Mouse (Mus musculus) layer of hippocampus, postnatal 10 days (tissue): Measurements from ENCODE around the gene Mtus2. TPM values are rescaled to one million over a fixed set of nuclear protein-coding genes. Genes with fewer than 3 reads are reported as not detected.

Experiments
- DNase-seq, 2 experiments: peaks; one replicate each; pipeline ENCODE4 v3.0.0; 2021; ENCODE audit warnings: low spot score in 2 of 2
- total RNA-seq, 2 experiments: library from RNA; stranded (reverse); gene quantifications; 2 replicates each; pipeline ENCODE4 v1.2.3; 2021

Gene Mtus2
- total RNA-seq, 2 experiments from 2014 or later = 35.3 to 40.3 TPM

DNA sequence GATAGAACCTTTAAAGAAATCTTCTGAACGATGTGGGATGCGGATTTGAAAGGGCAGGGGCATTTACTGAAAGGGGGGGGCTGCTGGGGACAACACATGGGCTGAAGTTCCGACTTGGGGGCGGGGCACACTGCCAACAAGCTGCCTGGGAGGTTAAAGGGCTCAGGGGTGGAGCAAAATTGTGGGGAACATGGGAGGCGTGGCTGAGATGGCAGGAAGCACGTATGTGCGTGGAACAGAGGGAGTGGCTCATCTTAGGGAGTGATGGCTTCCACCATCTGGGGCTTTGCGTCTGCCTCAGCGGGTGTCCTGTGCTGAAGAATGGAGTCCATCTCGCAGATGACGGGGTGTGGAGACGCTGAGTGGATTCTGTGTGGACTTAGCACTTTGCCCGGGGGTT lies 70.9 kb downstream of the Mtus2 start:
- DNase-seq = no peak

DNA sequence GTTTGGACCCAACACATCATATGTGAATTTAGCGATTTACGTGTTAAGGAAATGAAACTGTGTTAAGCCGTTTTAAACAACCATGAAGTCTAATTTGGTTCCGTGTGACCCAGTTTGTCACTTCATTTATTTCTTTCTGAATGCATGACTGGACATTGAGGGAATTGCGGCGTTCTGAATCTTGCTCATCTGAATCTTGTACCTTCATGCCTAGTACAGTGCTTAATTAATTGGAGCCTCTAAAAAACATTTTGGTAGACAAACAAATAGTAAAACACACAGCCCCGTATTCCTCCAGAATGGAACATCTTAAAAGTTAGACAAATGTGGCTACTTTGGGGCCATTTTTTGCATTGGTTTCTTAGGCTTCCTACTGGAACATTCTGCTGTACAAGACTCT lies 84.5 kb downstream of the Mtus2 start:
- DNase-seq = no peak

DNA sequence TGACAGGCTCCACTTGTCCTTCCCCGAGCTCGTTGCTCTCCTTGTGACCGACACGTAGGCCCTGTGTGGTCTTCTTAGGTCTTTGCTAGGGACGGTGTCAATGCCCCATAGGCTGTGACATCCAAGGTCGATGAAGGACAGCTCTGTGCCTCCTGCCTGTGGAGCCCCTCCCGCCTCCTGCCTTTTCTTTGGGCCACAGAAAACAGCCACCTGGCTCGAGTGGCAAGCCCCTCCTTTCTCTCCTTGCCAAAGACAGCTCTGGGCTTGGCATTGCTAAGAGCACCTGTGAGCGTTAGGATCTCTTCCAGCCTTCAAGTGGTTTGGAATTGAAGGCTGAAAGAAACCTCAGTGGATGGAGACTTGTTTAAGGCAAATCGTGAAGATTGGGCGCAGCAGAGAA lies 91.1 kb downstream of the Mtus2 start:
- no peak for DNase-seq

DNA sequence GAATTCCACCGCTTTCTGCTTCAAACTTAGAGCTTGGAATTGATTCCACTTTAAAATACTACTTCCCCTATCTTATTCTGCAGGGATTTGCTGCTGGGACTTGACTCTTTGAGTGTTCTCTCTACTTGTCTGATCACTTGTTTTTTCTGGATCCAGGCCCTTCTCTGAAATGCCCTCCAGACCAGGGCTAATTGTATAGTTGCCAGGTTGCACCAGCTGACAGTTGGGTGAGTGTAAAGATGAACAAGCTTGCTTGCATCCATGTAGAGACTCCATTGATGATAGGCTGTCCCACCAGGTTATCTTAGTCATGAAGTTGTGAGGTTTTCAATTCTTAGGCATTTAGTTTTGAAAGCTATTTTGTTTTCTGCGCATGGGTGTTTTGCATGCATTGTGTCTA lies 92.2 kb downstream of the Mtus2 start:
- no peak for DNase-seq

DNA sequence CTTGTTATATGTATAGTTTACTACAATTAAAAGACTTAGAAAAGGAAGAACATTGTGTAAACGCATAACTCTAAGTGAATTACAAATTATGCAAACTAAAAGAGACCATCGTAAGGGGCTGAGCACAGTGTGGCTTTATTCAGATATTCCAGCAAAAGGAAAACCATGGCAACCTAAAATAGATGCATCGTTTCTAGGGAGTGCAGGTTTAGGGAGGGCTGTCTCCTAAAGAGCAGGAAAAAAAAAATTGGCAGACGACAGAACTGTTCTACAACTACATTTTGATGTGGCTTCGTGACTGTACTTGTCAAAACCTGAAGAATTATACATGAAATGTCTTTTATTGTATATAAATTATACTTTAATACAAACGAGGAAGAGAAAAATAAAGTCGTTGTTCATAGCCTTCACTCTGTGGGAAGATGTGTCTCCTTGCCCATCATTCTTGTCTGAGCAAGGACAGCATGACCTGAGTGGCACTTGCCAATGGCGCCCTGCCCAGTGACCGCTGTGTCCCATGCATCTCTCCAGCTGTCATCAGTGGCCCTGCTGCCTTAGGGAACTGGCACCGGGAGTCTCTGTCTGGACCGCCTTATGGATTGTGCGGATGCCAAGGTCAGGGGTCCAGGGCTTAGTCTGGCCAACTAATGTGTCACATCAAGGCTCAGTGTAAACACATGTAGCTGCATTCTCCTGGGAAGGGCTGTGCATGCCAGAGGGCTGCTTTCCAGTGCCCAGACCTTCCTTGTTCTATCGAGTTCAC lies 95.9 kb downstream of the Mtus2 start:
- peak in 1 of 2 experiments; percentile 29 for DNase-seq

DNA sequence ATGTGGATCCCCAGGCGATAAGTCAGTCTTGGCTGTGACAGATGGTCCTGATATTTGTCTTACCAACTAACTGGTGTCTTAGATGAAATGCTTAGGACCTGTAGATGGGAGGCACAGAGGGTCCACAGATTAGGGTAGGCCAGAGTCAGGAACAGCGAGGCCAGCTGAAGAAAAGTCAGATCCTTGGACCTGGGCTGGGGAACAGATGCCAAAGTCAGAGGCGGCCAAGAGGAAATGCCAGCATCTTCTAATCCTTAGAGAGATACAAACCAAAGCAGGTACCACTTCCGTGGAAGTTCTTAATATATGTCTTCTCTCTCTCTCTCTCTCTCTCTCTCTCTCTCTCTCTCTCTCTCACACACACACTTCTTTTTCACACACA lies 96.5 kb downstream of the Mtus2 start:
- no peak for DNase-seq

DNA sequence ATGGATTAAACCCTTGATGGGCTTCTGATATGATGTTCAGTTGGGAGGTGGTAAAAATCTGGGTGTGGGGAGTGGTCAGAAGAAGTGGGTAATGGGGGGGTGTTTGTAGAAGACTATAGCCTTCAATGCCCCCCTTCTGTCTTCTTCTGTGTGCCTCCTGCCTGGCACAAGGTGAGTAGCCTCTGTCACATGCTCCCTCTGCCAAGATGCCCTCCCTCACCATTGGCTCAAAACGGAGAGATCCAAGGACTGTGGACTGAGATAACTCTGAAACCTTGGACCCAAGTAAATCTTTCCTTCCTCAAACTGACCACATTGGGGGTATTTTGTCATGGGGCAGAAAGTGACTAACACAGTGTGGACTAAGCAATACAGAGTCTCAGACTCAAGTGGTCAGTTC lies 99.7 kb downstream of the Mtus2 start:
- no peak for DNase-seq

DNA sequence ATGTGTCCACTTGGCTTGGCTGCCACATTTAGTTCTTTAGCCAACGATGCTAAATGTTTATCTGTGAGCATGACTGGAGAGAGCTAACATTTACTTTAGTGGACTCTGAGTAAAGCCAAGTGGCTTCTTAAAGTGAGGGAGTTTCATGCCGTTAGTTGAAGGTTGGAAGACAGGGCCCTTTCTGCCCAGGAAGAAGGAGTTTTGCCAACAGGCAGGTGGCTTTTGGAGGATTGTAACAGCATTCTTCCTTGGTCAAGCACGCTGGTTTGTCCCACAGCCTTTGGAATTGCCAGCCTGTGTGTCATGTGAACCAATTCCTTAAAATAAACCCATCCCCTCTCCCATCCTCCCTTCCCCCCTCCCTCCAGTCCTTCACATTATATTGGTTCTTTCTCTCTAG lies 100.3 kb downstream of the Mtus2 start:
- DNase-seq = no peak

DNA sequence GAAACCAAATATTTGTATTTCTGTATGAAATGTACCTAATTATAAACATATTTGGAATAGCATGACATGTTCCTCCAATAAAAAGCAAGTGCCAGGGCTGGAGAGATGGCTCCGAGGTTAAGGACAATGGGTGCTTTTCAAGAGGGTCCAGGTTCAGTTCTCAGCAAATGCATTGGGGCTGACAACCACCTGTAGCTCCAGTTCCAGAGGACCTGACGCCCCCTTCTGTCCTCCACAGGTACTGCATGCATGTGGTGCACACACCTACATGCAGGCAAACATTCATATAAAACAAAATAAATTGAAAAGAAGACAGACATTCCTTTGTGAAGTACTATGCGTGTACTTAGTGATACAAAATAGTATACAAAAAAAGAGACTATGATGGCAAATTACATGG lies 102.2 kb downstream of the Mtus2 start:
- no peak for DNase-seq

DNA sequence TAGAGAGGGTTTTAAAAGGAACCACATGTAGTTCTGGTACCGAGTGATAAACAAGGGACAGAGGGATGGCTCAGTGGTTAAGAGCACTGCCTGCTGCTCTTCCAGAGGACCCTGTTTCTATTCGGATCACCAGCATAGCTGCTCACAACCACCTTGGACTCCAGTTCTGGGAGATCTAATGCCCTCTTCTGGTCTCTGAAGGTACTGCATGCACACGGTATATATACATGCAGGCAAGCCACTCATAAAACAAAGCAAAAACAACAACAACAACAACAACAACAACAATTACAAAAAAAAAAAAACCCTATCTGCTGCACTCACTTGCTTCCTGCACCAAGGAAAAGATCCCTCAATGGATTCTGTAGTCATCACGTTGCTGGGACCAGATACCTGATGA lies 104.7 kb downstream of the Mtus2 start:
- DNase-seq = no peak

DNA sequence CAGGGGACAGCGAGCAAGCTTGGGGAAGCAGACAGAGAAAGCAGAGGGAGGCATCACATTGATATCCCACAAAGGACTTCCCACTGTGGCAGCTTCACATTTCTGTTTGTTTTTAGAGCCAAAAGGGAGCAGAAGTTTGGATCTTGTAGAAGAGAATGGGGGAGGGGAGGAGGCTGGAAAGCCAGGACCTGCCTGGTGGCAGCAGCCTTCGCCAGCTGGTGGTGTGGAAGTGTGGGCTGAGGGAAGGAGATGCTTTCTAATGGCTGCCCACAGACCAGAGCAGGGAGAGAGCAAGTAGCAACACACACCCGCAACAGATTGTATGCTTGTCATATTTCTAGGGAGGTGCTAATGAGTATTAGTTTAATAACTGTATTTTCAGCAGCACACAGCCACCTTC lies 106.6 kb downstream of the Mtus2 start:
- no peak for DNase-seq

DNA sequence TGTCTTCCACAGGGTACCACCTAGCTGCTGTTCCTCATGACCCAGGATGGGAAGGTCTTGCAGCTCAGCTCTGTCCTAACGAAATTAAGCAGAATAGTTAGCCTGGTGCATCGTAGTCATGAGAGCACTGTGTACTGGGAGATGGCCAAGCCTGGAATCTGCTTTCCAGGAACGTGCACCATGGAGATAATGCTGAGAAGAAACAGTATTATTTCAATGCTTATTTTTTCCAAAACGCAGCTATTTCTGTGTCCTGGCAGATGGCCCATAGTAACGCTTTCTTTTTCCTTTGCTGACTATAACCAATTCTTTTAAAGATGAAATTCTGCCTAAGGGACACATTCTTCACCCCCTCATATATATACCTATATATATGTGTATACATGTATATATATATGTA lies 108.1 kb downstream of the Mtus2 start:
- DNase-seq = peak in 1 of 2 experiments; percentile 32

DNA sequence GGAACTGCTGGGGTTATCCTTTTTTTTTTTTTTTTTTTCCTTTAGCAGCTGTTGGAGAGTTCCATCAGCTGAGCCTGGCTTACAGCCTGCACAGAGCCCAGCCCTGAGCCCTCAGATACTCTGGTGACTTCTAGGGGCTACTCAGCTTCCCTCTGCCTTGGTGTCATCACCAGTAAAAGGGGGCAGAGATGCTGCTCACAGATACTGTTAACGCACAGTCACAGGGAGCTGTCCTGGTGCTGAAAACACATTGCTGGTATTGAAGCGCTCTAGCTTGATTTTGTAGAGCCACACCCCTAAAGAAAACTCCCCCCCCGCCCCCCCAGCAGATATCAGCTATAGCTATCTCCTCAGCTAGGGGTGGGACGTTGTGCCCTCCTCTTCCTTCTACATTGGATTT lies 112.8 kb downstream of the Mtus2 start:
- no peak for DNase-seq

DNA sequence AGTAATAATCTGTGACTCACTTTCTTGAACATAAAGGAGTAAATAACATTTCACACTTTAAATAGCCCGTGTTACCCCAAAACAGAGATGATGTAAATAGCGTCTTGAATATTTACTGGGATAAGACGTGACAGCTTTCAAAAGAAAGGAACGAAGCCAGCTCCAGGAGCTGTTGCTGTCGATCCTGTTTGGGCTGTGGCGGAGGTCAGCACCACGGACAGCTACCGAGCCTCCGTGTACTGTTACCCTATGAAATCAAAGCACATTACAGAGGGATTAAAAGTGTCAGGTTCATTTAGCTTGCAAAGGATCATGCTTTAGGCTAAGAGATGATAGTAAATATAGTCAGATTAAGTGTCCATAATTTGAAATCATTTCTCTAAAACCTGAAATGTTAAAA lies 114.7 kb downstream of the Mtus2 start:
- DNase-seq = no peak

DNA sequence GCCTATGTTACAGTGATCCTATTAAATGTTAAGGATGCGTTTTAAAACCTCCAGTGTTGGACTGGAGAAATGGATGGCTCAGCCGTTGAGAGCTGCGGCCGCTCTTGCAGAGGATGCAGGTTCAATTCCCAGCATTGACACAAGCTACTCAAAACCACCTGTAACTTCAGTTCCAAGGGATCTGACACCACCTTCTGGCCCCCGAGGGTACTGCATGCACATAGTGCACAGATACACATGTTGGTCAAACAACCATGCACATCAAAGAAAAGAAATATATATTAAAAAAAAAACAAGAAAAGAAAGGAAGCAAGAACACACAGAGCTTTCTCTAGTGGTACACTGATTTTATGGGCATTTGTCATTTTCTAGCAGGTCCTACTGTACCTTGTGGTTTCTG lies 116.3 kb downstream of the Mtus2 start:
- DNase-seq = no peak

DNA sequence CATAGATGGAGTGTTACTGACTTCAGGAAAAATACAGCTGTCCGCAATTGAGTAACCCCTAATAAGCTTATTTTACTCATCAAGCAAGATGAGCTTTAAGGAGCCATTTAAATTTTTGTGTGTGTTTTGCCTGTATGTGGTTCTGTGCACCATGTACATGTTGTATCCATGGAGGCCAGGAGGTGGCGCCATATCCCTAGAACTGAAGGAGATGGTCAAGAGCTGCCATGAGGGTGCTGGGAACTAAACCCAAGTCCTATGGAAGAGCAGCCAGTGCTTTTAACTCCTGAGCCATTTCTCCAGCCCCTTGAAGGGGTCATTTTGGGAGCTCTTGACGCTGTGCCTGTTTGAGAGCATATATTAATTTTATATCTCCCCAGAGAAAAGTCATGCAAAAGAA lies 122.6 kb downstream of the Mtus2 start:
- DNase-seq = no peak

DNA sequence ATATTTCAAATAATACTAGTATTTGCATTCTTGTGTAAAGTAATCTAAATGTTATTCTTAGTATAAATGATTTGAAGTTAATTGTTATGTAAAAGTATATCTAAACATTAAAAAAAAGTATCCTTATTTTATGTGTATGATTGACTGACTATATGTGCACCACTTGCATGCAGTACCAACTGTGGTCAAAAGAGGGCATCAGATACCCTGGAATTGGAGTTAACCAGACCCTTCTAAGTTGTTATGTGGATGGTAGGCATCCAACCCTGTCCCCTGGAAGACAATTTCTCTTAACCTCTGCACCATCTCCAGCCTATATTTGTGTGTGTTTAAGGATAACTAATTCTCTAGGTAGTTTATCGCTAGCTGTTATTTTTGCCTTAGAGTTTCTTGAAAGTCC lies 126.4 kb downstream of the Mtus2 start:
- DNase-seq = no peak

DNA sequence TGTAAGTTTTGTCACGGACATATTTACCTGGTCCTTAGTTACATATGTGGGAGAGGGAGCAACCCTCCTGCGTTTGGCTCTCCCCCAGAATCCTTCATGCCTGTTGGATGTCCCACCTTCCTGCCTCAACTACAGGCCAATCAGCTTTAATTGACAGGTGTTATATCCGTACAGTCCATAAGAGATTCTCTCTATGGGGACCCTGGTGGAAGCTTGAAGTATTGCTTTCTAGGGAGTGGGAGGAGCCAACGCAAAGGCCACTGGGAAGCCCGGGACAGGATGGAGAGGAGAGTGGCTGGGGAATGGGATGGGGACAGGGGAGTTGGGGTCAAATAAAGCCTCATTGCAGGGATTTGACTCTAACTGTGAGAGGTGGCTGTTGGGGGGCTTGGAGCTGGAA lies 127.6 kb downstream of the Mtus2 start:
- no peak for DNase-seq

DNA sequence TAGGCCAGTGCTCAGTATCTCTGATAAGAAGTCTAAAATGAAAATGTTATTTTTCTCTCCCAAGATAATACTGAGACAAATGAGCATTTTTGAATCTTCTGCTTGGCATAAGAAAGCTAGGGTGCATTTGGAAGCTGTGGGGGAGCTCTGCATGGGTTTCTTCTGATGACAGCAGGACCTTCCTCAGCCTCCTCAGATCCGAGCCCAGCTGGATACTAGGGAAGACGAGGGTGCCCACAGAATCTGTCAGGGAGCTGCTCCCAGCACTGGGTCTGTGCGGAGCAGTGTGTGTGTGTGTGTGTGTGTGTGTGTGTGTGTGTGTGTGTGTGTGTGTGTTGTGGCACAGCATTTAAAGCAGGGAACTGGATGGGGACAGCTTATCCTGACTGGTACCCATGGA lies 130.7 kb downstream of the Mtus2 start:
- DNase-seq = no peak

DNA sequence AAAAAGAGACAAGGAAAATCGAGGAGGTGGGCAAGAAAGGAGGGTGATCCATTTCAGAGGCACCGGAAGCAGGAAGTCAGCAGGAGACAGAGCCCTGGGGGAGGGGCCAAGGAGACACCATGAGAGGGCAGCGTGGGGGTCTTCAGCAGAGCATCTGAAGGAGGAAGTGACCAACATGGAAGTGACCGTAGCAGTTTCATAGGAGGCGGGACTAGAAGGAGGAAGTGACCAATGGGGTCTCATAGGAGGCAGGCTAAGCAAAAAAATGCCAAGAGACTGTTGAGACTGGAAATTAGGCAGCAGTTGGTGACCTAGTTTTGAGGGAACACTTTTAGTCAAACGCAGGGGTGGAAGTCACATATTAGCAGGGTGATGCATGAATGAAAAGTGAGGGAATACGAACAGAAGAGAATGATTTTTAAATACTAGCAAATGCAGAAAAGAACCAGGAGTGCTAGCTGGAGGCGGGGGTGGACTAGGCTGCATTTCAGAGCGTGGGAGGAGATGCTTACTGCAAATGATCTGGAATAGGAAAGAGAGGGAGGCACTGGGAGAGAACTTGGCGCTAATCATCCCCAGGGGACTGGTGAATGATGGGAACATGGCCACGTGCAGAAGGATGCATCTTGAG lies 133.2 kb downstream of the Mtus2 start:
- peak; percentile 30 to 52 for DNase-seq

DNA sequence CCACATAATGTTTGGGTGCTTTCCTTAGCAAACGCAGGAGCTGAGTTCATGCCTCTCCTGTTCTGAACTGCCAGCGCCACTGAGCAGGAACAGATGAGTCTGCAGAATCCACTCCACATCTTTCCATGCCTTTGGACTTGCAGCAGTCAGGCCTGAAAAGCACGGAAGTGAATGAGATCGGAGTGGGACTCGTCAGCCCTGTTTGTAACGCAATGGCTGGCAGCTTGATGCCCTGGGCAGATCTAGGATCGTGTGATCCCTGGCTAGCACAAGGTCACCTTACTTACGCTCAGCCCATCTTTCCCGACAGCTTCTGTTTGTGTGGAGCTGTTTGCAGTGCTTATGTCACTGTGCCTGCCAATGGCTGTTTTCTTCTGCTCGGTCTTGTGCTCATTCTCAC lies 137.5 kb downstream of the Mtus2 start:
- no peak for DNase-seq

DNA sequence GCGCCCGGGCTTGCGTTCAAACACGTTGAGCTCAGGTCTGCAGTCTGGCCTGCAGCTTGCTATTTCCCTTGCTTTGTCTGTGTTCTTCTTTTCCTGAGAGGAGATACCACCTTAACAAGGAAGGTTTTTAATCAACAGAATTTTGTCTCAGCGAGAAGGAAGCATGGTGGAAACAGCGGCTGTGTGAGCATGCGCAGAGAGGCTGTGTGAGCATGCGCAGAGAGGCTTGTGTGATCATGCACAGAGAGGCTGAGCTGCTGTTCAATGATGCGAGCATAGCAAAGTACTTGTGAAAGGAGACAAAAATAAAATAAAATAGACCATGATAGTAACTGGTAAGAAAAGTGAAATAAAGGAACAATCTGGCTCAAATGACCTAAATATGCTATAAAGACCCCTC lies 142.2 kb downstream of the Mtus2 start:
- no peak for DNase-seq

DNA sequence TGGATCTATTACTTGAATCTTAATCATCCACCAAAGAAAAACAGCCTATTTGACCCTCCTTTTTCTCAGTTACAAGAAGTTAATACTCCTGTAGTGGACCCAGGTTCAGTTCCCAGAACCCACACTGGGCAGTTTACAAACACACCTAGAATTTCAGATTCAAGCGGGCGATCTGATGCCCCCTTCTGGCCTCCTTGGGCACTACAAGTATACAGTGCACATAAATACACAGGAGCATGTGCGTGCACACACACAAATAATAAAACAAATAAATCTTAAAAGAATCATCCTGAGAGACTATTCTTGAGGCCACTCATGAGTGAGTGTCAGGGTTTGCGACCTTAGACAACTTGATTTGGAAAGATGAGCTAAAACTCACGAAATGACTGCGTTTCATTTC lies 150.2 kb downstream of the Mtus2 start:
- DNase-seq = no peak
